Mouse (Mus musculus): ENCODE data around the gene Dnajc13.
A peak's percentile ranks its signal among the peaks of the same experiment; 100 is the strongest.

GRCm38 (mm10) chr9:104164194-104164593 is 98.5 kb downstream of the Dnajc13 start:
- peak; percentile 24 for TF ChIP-seq CTCF (IDR thresholded peaks at IDR 0.05)
- no peak for TF ChIP-seq EP300 (IDR thresholded peaks at IDR 0.05)

Measured in lung, postnatal 0 days (tissue).